Mouse (Mus musculus) MEL (cell line): ENCODE results near the gene Mcfd2. TPM values are rescaled to one million over a fixed set of nuclear protein-coding genes. Genes with fewer than 3 reads are reported as not detected.

Source experiments
- DNase-seq: peaks from one replicate; pipeline ENCODE4 v3.0.0; 2011; ENCODE audit warnings: low read depth, low spot score
- H3K27ac ChIP-seq: 2 replicates; pipeline ENCODE4 v1.5.1; 2012; ENCODE audit warnings: low read depth, mild to moderate bottlenecking, control low read depth, low read length, moderate library complexity; ENCODE audit not compliant: control insufficient read depth
- H3K27me3 ChIP-seq, 2 experiments: fragments of 150-350 bp in 1 of 2; sonication (generic) in 1 of 2; 2 replicates each; pipeline ENCODE4 v1.6.1; 2012; ENCODE audit warnings: low read length in 2 of 2, mild to moderate bottlenecking in 2 of 2, improper control_type of control experiment in 1 of 2, moderate library complexity in 1 of 2; ENCODE audit not compliant: insufficient read depth in 2 of 2, control insufficient read depth in 1 of 2
- H3K36me3 ChIP-seq, 2 experiments: 2 replicates each; pipeline ENCODE4 v1.6.1; 2012 to 2014; ENCODE audit warnings: low read length in 2 of 2, improper control_type of control experiment in 1 of 2, inconsistent platforms in 1 of 2, mild to moderate bottlenecking in 1 of 2; ENCODE audit not compliant: insufficient read depth in 2 of 2, control insufficient read depth in 1 of 2
- H3K4me1 ChIP-seq, 2 experiments: fragments of 150-350 bp in 1 of 2; sonication (generic) in 1 of 2; 2 replicates each; pipeline ENCODE4 v1.6.1; 2012; ENCODE audit warnings: low read length in 2 of 2, improper control_type of control experiment in 1 of 2, mild to moderate bottlenecking in 1 of 2; ENCODE audit not compliant: insufficient read depth in 2 of 2, control insufficient read depth in 1 of 2
- H3K4me3 ChIP-seq, 2 experiments: fragments of 150-350 bp in 1 of 2; sonication (generic) in 1 of 2; 2 replicates each; pipeline ENCODE4 v1.5.1; 2012; ENCODE audit warnings: low read depth in 2 of 2, low read length in 2 of 2, mild to moderate bottlenecking in 2 of 2, moderate library complexity in 2 of 2, control low read depth in 1 of 2, improper control_type of control experiment in 1 of 2; ENCODE audit not compliant: control insufficient read depth in 1 of 2, insufficient read depth in 1 of 2
- H3K79me2 ChIP-seq: 2 replicates; pipeline ENCODE4 v1.6.1; 2012; ENCODE audit warnings: mild to moderate bottlenecking, low read length, moderate library complexity; ENCODE audit not compliant: control insufficient read depth, poor library complexity, insufficient read depth
- H3K9ac ChIP-seq: 2 replicates; pipeline ENCODE4 v1.6.1; 2012; ENCODE audit warnings: low read depth, mild to moderate bottlenecking, control low read depth, low read length, moderate library complexity; ENCODE audit not compliant: control insufficient read depth, poor library complexity, severe bottlenecking
- H3K9me3 ChIP-seq: fragments of 150-350 bp; sonication (generic); replicated peaks from 2 replicates; pipeline ENCODE4 v1.6.1; 2012; ENCODE audit warnings: mild to moderate bottlenecking, low read length, improper control_type of control experiment, moderate library complexity; ENCODE audit not compliant: insufficient read depth
- CHD1 ChIP-seq: IDR thresholded peaks from 2 replicates; pipeline ENCODE4 v1.6.1; 2012; ENCODE audit warnings: low read depth, mild to moderate bottlenecking, inconsistent platforms, low read length, improper control_type of control experiment
- CHD2 ChIP-seq: IDR thresholded peaks from 2 replicates; pipeline ENCODE4 v1.6.1; 2011; ENCODE audit warnings: low read length, improper control_type of control experiment
- CTCF ChIP-seq, 3 experiments: IDR thresholded peaks in 2 of 3; conservative IDR thresholded peaks in 1 of 3; 2 replicates each; pipeline ENCODE4 v1.5.1; 2011 to 2012; ENCODE audit warnings: low read length in 3 of 3, low read depth in 2 of 3, mild to moderate bottlenecking in 2 of 3, improper control_type of control experiment in 1 of 3, inconsistent platforms in 1 of 3, mixed read lengths in 1 of 3, moderate library complexity in 1 of 3; ENCODE audit not compliant: control insufficient read depth in 1 of 3, insufficient read depth in 1 of 3, poor library complexity in 1 of 3, severe bottlenecking in 1 of 3
- ETS1 ChIP-seq: IDR thresholded peaks from 2 replicates; pipeline ENCODE4 v1.6.1; 2012; ENCODE audit warnings: low read depth, mild to moderate bottlenecking, inconsistent platforms, low read length, improper control_type of control experiment, moderate library complexity
- GABPA ChIP-seq: IDR thresholded peaks from 2 replicates; pipeline ENCODE4 v1.6.1; 2012; ENCODE audit warnings: low read depth, mild to moderate bottlenecking, inconsistent platforms, low read length, improper control_type of control experiment, moderate library complexity
- GATA1 ChIP-seq: IDR thresholded peaks from 2 replicates; pipeline ENCODE4 v1.6.1; 2011; ENCODE audit warnings: low read depth, low read length, improper control_type of control experiment
- HCFC1 ChIP-seq: IDR thresholded peaks from 2 replicates; pipeline ENCODE4 v1.6.1; 2012; ENCODE audit warnings: low read depth, mild to moderate bottlenecking, inconsistent platforms, low read length, improper control_type of control experiment, moderate library complexity
- JUND ChIP-seq: IDR thresholded peaks from 2 replicates; pipeline ENCODE4 v1.6.1; 2011; ENCODE audit warnings: low read depth, mild to moderate bottlenecking, improper control_type of control experiment, low read length
- MAFK ChIP-seq: IDR thresholded peaks from 2 replicates; pipeline ENCODE4 v1.6.1; 2011; ENCODE audit warnings: low read depth, mild to moderate bottlenecking, low read length, improper control_type of control experiment, borderline replicate concordance
- MAZ ChIP-seq: IDR thresholded peaks from 2 replicates; pipeline ENCODE4 v1.6.1; 2012; ENCODE audit warnings: low read depth, mild to moderate bottlenecking, inconsistent platforms, low read length, improper control_type of control experiment
- MEF2A ChIP-seq: IDR thresholded peaks from 2 replicates; pipeline ENCODE4 v1.6.1; 2014; ENCODE audit warnings: low read depth, mild to moderate bottlenecking, inconsistent platforms, low read length, improper control_type of control experiment; ENCODE audit not compliant: poor library complexity, insufficient replicate concordance, severe bottlenecking; ENCODE audit errors: extremely low read depth
- MYB ChIP-seq: IDR thresholded peaks from 2 replicates; pipeline ENCODE4 v1.6.1; 2011; ENCODE audit warnings: mild to moderate bottlenecking, low read depth, low read length, improper control_type of control experiment
- NELFE ChIP-seq: IDR thresholded peaks from 2 replicates; pipeline ENCODE4 v1.6.1; 2011; ENCODE audit warnings: low read depth, low read length, improper control_type of control experiment
- NRF1 ChIP-seq: IDR thresholded peaks from 2 replicates; pipeline ENCODE4 v1.6.1; 2014; ENCODE audit warnings: low read depth, mild to moderate bottlenecking, inconsistent platforms, low read length, improper control_type of control experiment, moderate library complexity; ENCODE audit not compliant: poor library complexity, insufficient read depth, severe bottlenecking
- POLR2A ChIP-seq, 2 experiments: IDR thresholded peaks; 2 replicates each; pipeline ENCODE4 v1.6.1; 2011 to 2012; ENCODE audit warnings: low read length in 2 of 2, mild to moderate bottlenecking in 2 of 2, control low read depth in 1 of 2, improper control_type of control experiment in 1 of 2, low read depth in 1 of 2, moderate library complexity in 1 of 2; ENCODE audit not compliant: control insufficient read depth in 1 of 2, insufficient read depth in 1 of 2, poor library complexity in 1 of 2
- POLR2AphosphoS5 ChIP-seq: IDR thresholded peaks from 2 replicates; pipeline ENCODE4 v1.6.1; 2012; ENCODE audit warnings: low read depth, borderline replicate concordance, mild to moderate bottlenecking, inconsistent platforms, low read length, moderate library complexity, mixed read lengths
- RAD21 ChIP-seq: IDR thresholded peaks from 2 replicates; pipeline ENCODE4 v1.6.1; 2011; ENCODE audit warnings: mild to moderate bottlenecking, low read depth, low read length, improper control_type of control experiment
- RCOR1 ChIP-seq: IDR thresholded peaks from 2 replicates; pipeline ENCODE4 v1.6.1; 2012; ENCODE audit warnings: low read depth, mild to moderate bottlenecking, inconsistent platforms, low read length, improper control_type of control experiment
- SIN3A ChIP-seq: IDR thresholded peaks from 2 replicates; pipeline ENCODE4 v1.6.1; 2012; ENCODE audit warnings: low read length, improper control_type of control experiment, inconsistent platforms
- SMC3 ChIP-seq: IDR thresholded peaks from 2 replicates; pipeline ENCODE4 v1.6.1; 2011; ENCODE audit warnings: low read depth, low read length, improper control_type of control experiment
- TBP ChIP-seq: IDR thresholded peaks from 2 replicates; pipeline ENCODE4 v1.8.0; 2011; ENCODE audit warnings: low read depth, low read length, improper control_type of control experiment
- UBTF ChIP-seq: IDR thresholded peaks from 2 replicates; pipeline ENCODE4 v1.6.1; 2012; ENCODE audit warnings: low read depth, mild to moderate bottlenecking, inconsistent platforms, low read length, improper control_type of control experiment, moderate library complexity, borderline replicate concordance; ENCODE audit not compliant: insufficient read depth
- USF1 ChIP-seq: IDR thresholded peaks from 2 replicates; pipeline ENCODE4 v1.6.1; 2014; ENCODE audit warnings: low read depth, mild to moderate bottlenecking, inconsistent platforms, low read length, improper control_type of control experiment, moderate library complexity
- ZC3H11A ChIP-seq: IDR thresholded peaks from 2 replicates; pipeline ENCODE4 v1.6.1; 2012; ENCODE audit warnings: low read depth, mild to moderate bottlenecking, inconsistent platforms, low read length, improper control_type of control experiment
- ZNF384 ChIP-seq: IDR thresholded peaks from 2 replicates; pipeline ENCODE4 v1.6.1; 2012; ENCODE audit warnings: low read depth, mild to moderate bottlenecking, inconsistent platforms, low read length, improper control_type of control experiment
- polyA plus RNA-seq, 2 experiments: library from polyadenylated mRNA; stranded (reverse) in 1 of 2; unstranded in 1 of 2; fragments of >175 nt in 1 of 2; fragments of >200 nt in 1 of 2; gene quantifications; 2 replicates each; pipeline versions ENCODE4 v1.2.1 to v1.2.4; 2012; ENCODE audit warnings: low replicate concordance in 2 of 2, low read depth in 1 of 2; ENCODE audit not compliant: insufficient read length in 2 of 2, insufficient read depth in 1 of 2, missing spikeins in 1 of 2
- total RNA-seq: library from RNA; depleted of rRNA; stranded (reverse); fragments of 300-350 nt; gene quantifications from 2 replicates; pipeline ENCODE4 v1.2.3, GENCODE M21; 2012

Gene Mcfd2
- total and polyA plus RNA-seq, 3 experiments = 50.4 to 52.6 TPM; not detected in 1

DNA sequence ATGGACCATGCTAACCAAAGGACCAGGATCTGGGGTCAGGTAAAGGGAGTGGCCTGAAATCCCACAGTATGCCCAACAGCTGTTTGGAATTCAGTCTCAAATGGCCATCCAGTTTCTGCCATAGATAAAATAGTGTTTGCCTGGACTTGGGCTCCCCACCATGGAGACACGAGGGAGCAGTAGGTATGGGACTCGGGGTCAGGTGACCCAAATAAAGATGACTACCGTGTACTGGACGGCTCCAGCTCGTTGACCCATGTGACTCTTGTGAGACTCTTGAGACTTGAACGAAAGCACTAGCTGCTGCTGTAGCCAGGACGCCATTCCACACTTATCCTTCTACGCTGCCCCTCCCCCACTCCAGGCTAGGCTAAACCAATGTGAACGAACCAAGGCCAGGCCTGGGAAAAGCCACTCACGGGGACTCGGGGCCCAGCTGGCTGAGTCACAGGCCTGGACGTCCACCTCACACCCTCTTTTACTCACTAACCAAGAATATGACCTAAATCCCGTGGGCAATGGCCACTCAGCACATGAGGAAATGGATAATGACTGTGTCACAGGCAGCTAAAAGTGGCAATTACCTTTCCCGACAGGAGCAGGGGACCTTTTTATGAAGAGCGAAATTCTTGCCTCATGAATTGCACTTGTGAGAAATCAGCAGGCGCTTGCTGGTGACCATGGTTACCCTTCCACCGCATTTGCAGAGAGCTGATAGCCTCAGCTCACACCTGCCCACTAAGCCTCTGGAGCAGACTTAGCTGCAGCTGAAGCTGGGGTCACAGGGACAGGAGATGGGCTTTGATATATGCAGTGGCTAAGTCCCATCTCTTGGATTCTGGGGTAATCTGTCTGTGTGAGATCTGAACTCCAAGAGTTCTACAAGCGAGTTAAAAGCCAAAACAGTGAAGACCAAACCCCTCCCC lies 28.7 kb downstream of the Mcfd2 start:
- Histone ChIP-seq H3K4me3 (no peak overlapping the region), H3K79me2 (no peaks in the 10 kb centered on the region), H3K4me1 (no peaks in the 10 kb centered on the region), H3K27me3 (no peaks in the 10 kb centered on the region), H3K27ac (no peak overlapping the region), H3K9ac (no peak overlapping the region), H3K9me3 (no peaks in the 10 kb centered on the region), H3K36me3 (no peaks in the 10 kb centered on the region)
- no peak for DNase-seq
- no peak for TF ChIP-seq POLR2A (IDR thresholded peaks at IDR 0.05; ENCODE audit: control insufficient read depth in 1 of 2, insufficient read depth in 1 of 2, low read depth in 1 of 2, low read length in 2 of 2, poor library complexity in 1 of 2)
- no peak for TF ChIP-seq NRF1
- no peak for TF ChIP-seq MEF2A
- TF ChIP-seq POLR2AphosphoS5 = no peak
- TF ChIP-seq JUND = no peak
- TF ChIP-seq MYB = no peak
- TF ChIP-seq RAD21 = no peak
- no peak for TF ChIP-seq MAZ
- TF ChIP-seq SMC3 = no peak
- TF ChIP-seq MAFK = no peak
- no peak for TF ChIP-seq CTCF (IDR thresholded peaks at IDR 0.05 in 2 of 3, conservative IDR thresholded peaks at IDR 0.05 in 1 of 3; ENCODE audit: control insufficient read depth in 1 of 3, insufficient read depth in 1 of 3, low read depth in 2 of 3, low read length in 3 of 3, poor library complexity in 1 of 3, severe bottlenecking in 1 of 3)
- no peak for TF ChIP-seq SIN3A
- no peak for TF ChIP-seq ZNF384
- no peak for TF ChIP-seq GABPA

DNA sequence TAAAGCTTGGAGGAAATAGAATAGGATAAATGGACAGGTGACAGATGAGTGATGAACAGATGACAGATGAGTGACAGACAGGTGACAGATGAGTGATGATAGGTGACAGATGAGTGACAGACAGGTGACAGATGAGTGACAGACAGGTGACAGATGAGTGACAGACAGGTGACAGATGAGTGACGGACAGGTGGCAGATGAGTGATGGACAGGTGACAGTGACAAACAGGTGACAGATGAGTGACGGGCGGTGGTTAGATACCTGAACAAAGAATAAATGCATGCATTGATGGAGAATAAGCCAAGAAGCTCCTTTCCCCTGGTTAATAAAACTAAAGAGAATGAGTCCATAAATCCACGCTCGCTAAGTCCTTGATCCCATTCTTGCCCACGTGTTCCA lies 30.7 kb downstream of the Mcfd2 start:
- Histone ChIP-seq H3K4me1 (no peaks in the 10 kb centered on the region), H3K27ac (no peak overlapping the region), H3K4me3 (no peak overlapping the region)
- DNase-seq = no peak
- TF ChIP-seq USF1 (no peak), HCFC1 (no peak), GATA1 (no peak), ETS1 (no peak), TBP (no peak), MAFK (no peak), CHD2 (no peak), MEF2A (no peak), JUND (no peak), NRF1 (no peak), SIN3A (no peak), RCOR1 (no peak), NELFE (no peak), CTCF (IDR thresholded peaks at IDR 0.05 in 2 of 3, conservative IDR thresholded peaks at IDR 0.05 in 1 of 3; ENCODE audit: control insufficient read depth in 1 of 3, insufficient read depth in 1 of 3, low read depth in 2 of 3, low read length in 3 of 3, poor library complexity in 1 of 3, severe bottlenecking in 1 of 3) (no peak), RAD21 (no peak), ZC3H11A (no peak), CHD1 (no peak), UBTF (no peak), SMC3 (no peak), MAZ (no peak)
- TF ChIP-seq, all 39 proteins: peak for 0
- no peaks in the 10 kb centered on the region for H3K27me3 ChIP-seq
- H3K9me3 ChIP-seq = no peaks in the 10 kb centered on the region
- H3K9ac ChIP-seq = no peak overlapping the region
- no peaks in the 10 kb centered on the region for H3K79me2 ChIP-seq
- no peaks in the 10 kb centered on the region for H3K36me3 ChIP-seq
